In genomic region chr10:39629746-39630552, GRCm38 (mm10) we compare ENCODE assay signal across 8 mouse cellular contexts. TPM values are rescaled to one million over a fixed set of nuclear protein-coding genes. Genes with fewer than 3 reads are reported as not detected.
DNase-seq lines count a peak whose midpoint lies in the region; ATAC-seq and TF ChIP-seq lines count a peak whose summit lies in the region.

No protein-coding gene starts in this region.

- intact Hi-C loops in gastrocnemius, adult 2 months (cut with DNase I): no loop called here
- intact Hi-C loops in left cerebral cortex, postnatal 25 days (cut with DNase I): loop anchor here (1.0 to 2.0 kb wide), 2 partner anchors 87 to 101 kb away; no protein-coding TSS in a partner anchor

- H3K27me3 ChIP-seq in forebrain, embryonic 16.5 days (replicated peaks; ENCODE audit: control insufficient read depth, insufficient read depth, low read length): no peaks in the 10 kb centered on the region
- H3K27me3 ChIP-seq in hindbrain, embryonic 16.5 days (replicated peaks; ENCODE audit: control insufficient read depth, insufficient read depth, low read length): no peaks in the 10 kb centered on the region

- H3K27ac ChIP-seq in gastrocnemius, adult 2 months: peak overlapping the region; percentile 84
- peak overlapping the region; percentile 16 for H3K27ac ChIP-seq in forebrain, embryonic 16.5 days (ENCODE audit: low read length)
- peak overlapping the region; percentile 55 for H3K27ac ChIP-seq in hindbrain, embryonic 16.5 days (ENCODE audit: low read depth, low read length)

- peak overlapping the region; percentile 22; the same call in 1 of the 2 replicates for H3K9ac ChIP-seq in forebrain, embryonic 16.5 days (replicated peaks; ENCODE audit: low read depth, low read length)
- H3K9ac ChIP-seq in hindbrain, embryonic 16.5 days (ENCODE audit: low read depth, low read length): peak overlapping the region; percentile 25; the same call in 1 of the 2 replicates

- no peaks in the 10 kb centered on the region for H3K9me3 ChIP-seq in forebrain, embryonic 16.5 days (ENCODE audit: control insufficient read depth, low read length)
- H3K9me3 ChIP-seq in hindbrain, embryonic 16.5 days (ENCODE audit: control insufficient read depth, low read length): no peaks in the 10 kb centered on the region

- H3K4me1 ChIP-seq in forebrain, embryonic 16.5 days (replicated peaks; ENCODE audit: control insufficient read depth, insufficient read depth, low read length): peaks cover 30% of the 10 kb centered on the region
- H3K4me1 ChIP-seq in hindbrain, embryonic 16.5 days (ENCODE audit: control insufficient read depth, insufficient read depth, low read depth, low read length): peaks cover 23% of the 10 kb centered on the region

- H3K4me2 ChIP-seq in forebrain, embryonic 16.5 days (ENCODE audit: low read length): peak overlapping the region; percentile 28
- H3K4me2 ChIP-seq in hindbrain, embryonic 16.5 days (ENCODE audit: low read length): peak overlapping the region; percentile 39

- DNase-seq in gastrocnemius, adult 2 months: peak; percentile 63
- DNase-seq in gastrocnemius, postnatal 10 days: no peak
- DNase-seq in left cerebral cortex, postnatal 25 days (ENCODE audit: low spot score in 2 of 2): peak; percentile 76 to 97
- DNase-seq in right cerebral cortex, adult 2 months (ENCODE audit: low spot score in 2 of 2): peak; percentile 83 to 86
- no peak for DNase-seq in adrenal gland, adult 18-20 months (ENCODE audit: low spot score in 2 of 2)
- no peak for DNase-seq in gastrocnemius, adult 8-10 months (ENCODE audit: low spot score in 2 of 2)

- 36% methylated on average over 18 of the region's 18 CpGs for WGBS in forebrain, embryonic 16.5 days
- WGBS in hindbrain, embryonic 16.5 days: 35% methylated on average over 18 of the region's 18 CpGs

- peak overlapping the region; percentile 52 for H3K4me3 ChIP-seq in gastrocnemius, adult 2 months
- H3K4me3 ChIP-seq in forebrain, embryonic 16.5 days (replicated peaks; ENCODE audit: low read length): no peak overlapping the region
- H3K4me3 ChIP-seq in hindbrain, embryonic 16.5 days (ENCODE audit: low read length): no peak overlapping the region

- no peaks in the 10 kb centered on the region for H3K36me3 ChIP-seq in forebrain, embryonic 16.5 days (ENCODE audit: control insufficient read depth, insufficient read depth)
- H3K36me3 ChIP-seq in hindbrain, embryonic 16.5 days (ENCODE audit: control insufficient read depth, insufficient read depth, low read length): no peaks in the 10 kb centered on the region

- TF ChIP-seq CTCF in gastrocnemius, adult 2 months (IDR thresholded peaks at IDR 0.05): no peak

- peak; percentile 68 for ATAC-seq in forebrain, embryonic 16.5 days
- ATAC-seq in hindbrain, embryonic 16.5 days: peak; percentile 24

RNA-seq across cellular contexts. Expression of gene Traf3ip2, which starts 17.2 kb away (rescaled TPM):
- total RNA-seq in gastrocnemius, adult 2 months (2021): 1 to 10 TPM; 5.5 to 9.0 TPM
- 1 to 10 TPM; 5.9 to 6.0 TPM for total RNA-seq in gastrocnemius, postnatal 10 days (2021)
- polyA plus RNA-seq in forebrain, embryonic 16.5 days (2015; fragmentation: Nextera tagmentation; extraction: Ambion mirVana): 6.3 and 6.9 TPM in 2 replicates
- 6.7 and 8.0 TPM in 2 replicates for polyA plus RNA-seq in hindbrain, embryonic 16.5 days (2015; fragmentation: Nextera tagmentation; extraction: Ambion mirVana)
- under 1 TPM; 0.43 to 0.92 TPM for total RNA-seq in left cerebral cortex, postnatal 25 days (2021)
- total RNA-seq in adrenal gland, adult 18-20 months (2021): 10 to 100 TPM; 10.6 to 15.0 TPM
- total RNA-seq in gastrocnemius, adult 8-10 months (2022): 1 to 10 TPM; 2.8 to 6.3 (median 4.4) TPM

Comparison
In these comparisons a context has a peak if more than half of its experiments do, and no peak if none do; other contexts are left out.
1. DNase-seq: peak in gastrocnemius, adult 2 months (single experiment), left cerebral cortex, postnatal 25 days (2 of 2) and right cerebral cortex, adult 2 months (2 of 2); none in gastrocnemius, postnatal 10 days (single experiment), adrenal gland, adult 18-20 months (0 of 2) and gastrocnemius, adult 8-10 months (0 of 2).
2. H3K27ac ChIP-seq: peak in every context shown above with its lines; median percentile 84 in gastrocnemius, adult 2 months; 55 in hindbrain, embryonic 16.5 days; 16 in forebrain, embryonic 16.5 days.